Mouse (Mus musculus) erythroblast, embryonic 14.5 days (primary cell): ENCODE measurements around the gene C130026I21Rik. TPM values are rescaled to one million over a fixed set of nuclear protein-coding genes. Genes with fewer than 3 reads are reported as not detected.
"Not testable (repeated sequence)": the region's sequence is repeated elsewhere in the genome, so short reads cannot be mapped to it uniquely, and the experiment has no call there.

Experiments
- H3K27me3 ChIP-seq: 2 replicates; pipeline ENCODE4 v1.6.1; 2012; ENCODE audit warnings: inconsistent platforms; ENCODE audit not compliant: control insufficient read depth
- H3K36me3 ChIP-seq: 2 replicates; pipeline ENCODE4 v1.6.1; 2012; ENCODE audit warnings: mild to moderate bottlenecking, inconsistent platforms; ENCODE audit not compliant: control insufficient read depth
- H3K4me1 ChIP-seq: 2 replicates; pipeline ENCODE4 v1.6.1; 2012; ENCODE audit warnings: inconsistent platforms; ENCODE audit not compliant: control insufficient read depth
- H3K4me3 ChIP-seq: replicated peaks from 2 replicates; pipeline ENCODE3; 2012; ENCODE audit warnings: moderate library complexity, mild to moderate bottlenecking, inconsistent platforms
- H3K9me3 ChIP-seq: 2 replicates; pipeline ENCODE4 v1.6.1; 2012; ENCODE audit warnings: low read length, inconsistent platforms, mixed read lengths; ENCODE audit not compliant: control insufficient read depth
- polyA plus RNA-seq: library from polyadenylated mRNA; stranded (reverse); fragments of >175 nt; gene quantifications from 2 replicates; pipeline ENCODE4 v1.2.3, GENCODE M21; 2012

C130026I21Rik gene
- polyA plus RNA-seq, result 0.09 TPM in 1 of 2 replicates, not detected in the other

- H3K36me3 ChIP-seq, result not testable (repeated sequence)
Measured at GRCm38 (mm10) chr1:85270466-85270865, at the start of gene C130026I21Rik. TSS of gene C130026I21Rik (minus strand) at chr1:85270566.

GRCm38 (mm10) chr1:85287063-85287462 is 16.7 kb upstream of the C130026I21Rik start:
- H3K27me3 ChIP-seq, H3K9me3 ChIP-seq, H3K4me1 ChIP-seq: not testable (repeated sequence)

More at GRCm38 (mm10) chr1:85270466-85270865, at the start of gene C130026I21Rik:
- H3K4me1 ChIP-seq, H3K27me3 ChIP-seq, H3K9me3 ChIP-seq, H3K4me3 ChIP-seq: not testable (repeated sequence)

GRCm38 (mm10) chr1:85276421-85276820 is 6.1 kb upstream of the C130026I21Rik start:
- not testable (repeated sequence) for H3K36me3 ChIP-seq, H3K4me3 ChIP-seq, H3K27me3 ChIP-seq, H3K9me3 ChIP-seq, H3K4me1 ChIP-seq

More at GRCm38 (mm10) chr1:85287063-85287462, 16.7 kb upstream of the C130026I21Rik start:
- H3K36me3 ChIP-seq, H3K4me3 ChIP-seq: not testable (repeated sequence)

- not testable (repeated sequence) for H3K36me3 ChIP-seq, H3K4me1 ChIP-seq, H3K4me3 ChIP-seq, H3K27me3 ChIP-seq, H3K9me3 ChIP-seq
Measured at GRCm38 (mm10) chr1:85258634-85259033, 11.7 kb downstream of the C130026I21Rik start.

- H3K27me3 ChIP-seq, H3K4me1 ChIP-seq, H3K4me3 ChIP-seq, H3K9me3 ChIP-seq, H3K36me3 ChIP-seq: not testable (repeated sequence)
Measured at GRCm38 (mm10) chr1:85255217-85255616, 15.1 kb downstream of the C130026I21Rik start.

GRCm38 (mm10) chr1:85251211-85251610 is 19.2 kb downstream of the C130026I21Rik start:
- H3K9me3 ChIP-seq, result peaks cover 16% of the 10 kb centered on the region
- not testable (repeated sequence) for H3K36me3 ChIP-seq, H3K4me1 ChIP-seq, H3K4me3 ChIP-seq, H3K27me3 ChIP-seq

- H3K27me3 ChIP-seq, H3K4me1 ChIP-seq, H3K4me3 ChIP-seq, H3K36me3 ChIP-seq: not testable (repeated sequence)
- peaks cover 17% of the 10 kb centered on the region for H3K9me3 ChIP-seq
Measured at GRCm38 (mm10) chr1:85248985-85249384, 21.4 kb downstream of the C130026I21Rik start.

GRCm38 (mm10) chr1:85246776-85247460 is 23.4 kb downstream of the C130026I21Rik start:
- not testable (repeated sequence) for H3K4me1 ChIP-seq, H3K4me3 ChIP-seq, H3K36me3 ChIP-seq, H3K27me3 ChIP-seq
- H3K9me3 ChIP-seq, result peaks cover 21% of the 10 kb centered on the region

GRCm38 (mm10) chr1:85246266-85246665 is 24.1 kb downstream of the C130026I21Rik start:
- H3K4me1 ChIP-seq, H3K4me3 ChIP-seq, H3K27me3 ChIP-seq, H3K36me3 ChIP-seq: not testable (repeated sequence)
- peaks cover 21% of the 10 kb centered on the region for H3K9me3 ChIP-seq

- H3K4me1 ChIP-seq, H3K36me3 ChIP-seq, H3K4me3 ChIP-seq, H3K27me3 ChIP-seq: not testable (repeated sequence)
- peaks cover 20% of the 10 kb centered on the region for H3K9me3 ChIP-seq
Measured at GRCm38 (mm10) chr1:85244941-85245340, 25.4 kb downstream of the C130026I21Rik start.

GRCm38 (mm10) chr1:85243023-85243422 is 27.3 kb downstream of the C130026I21Rik start:
- H3K9me3 ChIP-seq, result peaks cover 23% of the 10 kb centered on the region

GRCm38 (mm10) chr1:85239018-85239775 is 31.2 kb downstream of the C130026I21Rik start:
- H3K4me3 ChIP-seq, H3K4me1 ChIP-seq, H3K27me3 ChIP-seq, H3K36me3 ChIP-seq: not testable (repeated sequence)
- peaks cover 13% of the 10 kb centered on the region for H3K9me3 ChIP-seq

More at GRCm38 (mm10) chr1:85243023-85243422, 27.3 kb downstream of the C130026I21Rik start:
- H3K27me3 ChIP-seq, H3K36me3 ChIP-seq, H3K4me3 ChIP-seq, H3K4me1 ChIP-seq: not testable (repeated sequence)

- H3K36me3 ChIP-seq, H3K4me3 ChIP-seq, H3K9me3 ChIP-seq, H3K27me3 ChIP-seq, H3K4me1 ChIP-seq: not testable (repeated sequence)
Measured at GRCm38 (mm10) chr1:85206531-85206930, 63.8 kb downstream of the C130026I21Rik start.

- not testable (repeated sequence) for H3K9me3 ChIP-seq, H3K27me3 ChIP-seq, H3K4me3 ChIP-seq, H3K36me3 ChIP-seq, H3K4me1 ChIP-seq
Measured at GRCm38 (mm10) chr1:85199523-85199922, 70.8 kb downstream of the C130026I21Rik start.
